Mouse (Mus musculus) yolk sac, embryonic 10.5 days (tissue): ENCODE results near the gene Gm45208.
"Not testable (repeated sequence)": the region's sequence is repeated elsewhere in the genome, so short reads cannot be mapped to it uniquely, and the experiment has no call there.

ENCODE experiments used
- DNase-seq: peaks from one replicate; pipeline ENCODE4 v3.0.0-alpha.2; 2017; ENCODE audit warnings: low spot score

The Gm45208 gene

GRCm38 (mm10) chrX:7728215-7728921 lies 6.3 kb downstream of the Gm45208 start, which contains the start of gene Praf2:
Gene Praf2, plus strand, starts transcription at chrX:7728439.
- DNase-seq = peak; percentile 83

GRCm38 (mm10) chrX:7728922-7729265 lies 6.8 kb downstream of the Gm45208 start:
- DNase-seq = peak; percentile 33

GRCm38 (mm10) chrX:7733571-7734156 lies 11.6 kb downstream of the Gm45208 start:
- peak; percentile 33 for DNase-seq

GRCm38 (mm10) chrX:7739336-7740081 lies 17.5 kb downstream of the Gm45208 start:
- peak; percentile 60 for DNase-seq

GRCm38 (mm10) chrX:7740082-7740819 lies 18.2 kb downstream of the Gm45208 start:
- DNase-seq = peak; percentile 38

- DNase-seq = no peak
Measured at GRCm38 (mm10) chrX:7741103-7741502, 19.1 kb downstream of the Gm45208 start.

GRCm38 (mm10) chrX:7743470-7743869 lies 21.4 kb downstream of the Gm45208 start:
- DNase-seq = no peak

GRCm38 (mm10) chrX:7744940-7745339 lies 22.9 kb downstream of the Gm45208 start:
- no peak for DNase-seq

GRCm38 (mm10) chrX:7745429-7745828 lies 23.4 kb downstream of the Gm45208 start:
- no peak for DNase-seq

GRCm38 (mm10) chrX:7750432-7751116 lies 28.5 kb downstream of the Gm45208 start, which contains the start of gene Ccdc120:
Gene Ccdc120, minus strand, starts transcription at chrX:7750905.
- DNase-seq = peak; percentile 67

GRCm38 (mm10) chrX:7753627-7754026 lies 31.6 kb downstream of the Gm45208 start:
- DNase-seq = not testable (repeated sequence)

GRCm38 (mm10) chrX:7762137-7762920 lies 40.3 kb downstream of the Gm45208 start, which contains the start of gene Tfe3:
Gene Tfe3, plus strand, starts transcription at chrX:7762560.
- peak; percentile 88 for DNase-seq

- DNase-seq = no peak
Measured at GRCm38 (mm10) chrX:7762921-7763197, 40.8 kb downstream of the Gm45208 start.

GRCm38 (mm10) chrX:7763631-7764393 lies 41.8 kb downstream of the Gm45208 start:
- DNase-seq = peak; percentile 70

GRCm38 (mm10) chrX:7764657-7765280 lies 42.7 kb downstream of the Gm45208 start:
- no peak for DNase-seq

- DNase-seq = no peak
Measured at GRCm38 (mm10) chrX:7765281-7765670, 43.2 kb downstream of the Gm45208 start.

GRCm38 (mm10) chrX:7765764-7766163 lies 43.7 kb downstream of the Gm45208 start:
- peak; percentile 89 for DNase-seq

GRCm38 (mm10) chrX:7769302-7770017 lies 47.4 kb downstream of the Gm45208 start:
- no peak for DNase-seq

- no peak for DNase-seq
Measured at GRCm38 (mm10) chrX:7772766-7773165, 50.7 kb downstream of the Gm45208 start.
